Mouse (Mus musculus) lung, postnatal 0 days (tissue): ENCODE results near the gene Mpp3.

Experiments
- CTCF ChIP-seq: IDR thresholded peaks from 2 replicates; pipeline ENCODE4 v1.5.1; 2016; ENCODE audit warnings: antibody characterized with exemption, mild to moderate bottlenecking
- EP300 ChIP-seq: IDR thresholded peaks from 2 replicates; pipeline ENCODE4 v1.6.1; 2016; ENCODE audit warnings: antibody characterized with exemption, mild to moderate bottlenecking, control low read depth

DNA sequence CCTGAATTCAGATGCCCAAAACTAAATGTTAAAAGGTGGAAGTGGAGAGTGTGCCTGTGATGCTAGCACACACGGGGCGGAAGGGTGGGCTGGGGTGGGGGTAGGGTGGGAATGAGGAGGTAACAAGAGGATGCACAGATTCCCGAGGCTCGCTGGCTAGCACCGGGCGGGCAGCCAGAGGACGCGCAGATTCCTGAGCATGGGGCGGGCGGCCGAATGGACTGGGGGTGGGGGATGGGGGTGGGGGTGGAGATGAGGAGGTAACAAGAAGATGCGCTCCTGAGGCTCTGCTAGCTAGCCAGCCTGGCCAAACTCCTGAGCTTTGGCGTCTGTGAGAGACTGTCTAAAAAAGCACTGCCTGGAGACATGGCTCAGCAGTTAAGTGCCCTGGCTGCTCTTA lies 42.2 kb upstream of the Mpp3 start:
- TF ChIP-seq EP300 = no peak
- TF ChIP-seq CTCF = no peak
